Mouse (Mus musculus): ENCODE results near the gene Smim6.

The Smim6 gene

DNA sequence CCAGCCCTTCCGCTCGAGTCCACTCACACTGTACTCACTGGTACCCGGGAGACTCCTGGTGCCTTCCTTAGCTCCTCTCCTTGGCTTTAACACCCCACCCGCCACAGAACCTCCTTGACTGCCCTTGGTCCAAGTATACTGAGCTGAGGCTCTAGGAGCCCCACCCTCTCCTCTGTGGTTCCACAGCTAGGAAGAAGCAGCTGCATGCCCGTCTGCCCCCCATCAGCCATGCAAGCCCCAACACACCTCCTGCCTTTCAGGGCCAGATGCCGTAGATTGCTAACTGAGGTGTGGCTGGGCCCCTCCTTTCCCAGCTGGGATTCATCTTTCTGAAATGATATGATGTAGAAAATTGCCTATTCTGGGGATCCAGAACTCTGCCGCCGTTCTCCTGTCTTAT is 33.4 kb downstream of the Smim6 start:
- DNase-seq, result no peak

GRCm38 (mm10) chr11:115946221-115946828 is 34.5 kb downstream of the Smim6 start:
- no peak for DNase-seq

DNA sequence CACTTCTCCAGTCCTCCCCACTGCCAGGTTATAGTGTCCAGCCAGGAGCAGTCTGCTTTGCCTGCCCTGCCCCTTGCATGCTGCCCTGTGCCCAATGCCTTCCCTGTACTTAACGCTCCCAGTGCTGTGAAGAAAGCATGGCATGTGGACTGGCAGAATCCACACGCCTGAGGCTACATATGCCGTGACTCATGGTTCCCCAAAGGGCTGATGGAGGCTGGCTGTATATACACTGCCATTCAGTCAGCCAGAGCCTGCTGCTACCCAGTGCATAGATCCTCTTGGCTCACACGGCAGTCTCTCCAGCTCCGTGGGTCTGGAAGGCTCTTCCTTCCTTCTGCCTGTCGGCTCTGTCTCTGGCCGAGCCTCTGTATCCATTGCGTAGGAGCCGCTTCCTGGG is 36.5 kb downstream of the Smim6 start:
- no peak for DNase-seq

- no peak for DNase-seq
Measured at GRCm38 (mm10) chr11:115950719-115951118, 38.9 kb downstream of the Smim6 start.

DNA sequence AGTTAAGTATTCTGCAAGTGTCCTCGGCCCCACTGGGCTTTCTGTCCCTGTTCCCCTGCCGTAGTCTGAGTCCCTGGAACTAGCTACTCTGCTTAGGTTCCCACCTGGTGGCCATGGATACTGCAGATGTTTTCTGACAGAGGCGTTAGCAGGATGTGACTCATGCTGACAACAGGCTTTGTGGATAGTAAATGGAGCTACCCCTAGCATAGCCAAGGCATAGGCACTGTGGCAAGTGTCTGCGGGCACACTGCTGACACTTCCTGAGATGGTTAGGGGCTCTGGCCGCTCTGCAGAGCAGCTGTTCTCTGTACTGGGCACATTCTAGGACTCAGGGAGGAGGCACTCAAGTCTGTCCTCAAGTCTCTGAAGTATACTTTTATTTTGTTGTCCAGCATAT is 42.9 kb downstream of the Smim6 start:
- peak; percentile 25 for DNase-seq

DNA sequence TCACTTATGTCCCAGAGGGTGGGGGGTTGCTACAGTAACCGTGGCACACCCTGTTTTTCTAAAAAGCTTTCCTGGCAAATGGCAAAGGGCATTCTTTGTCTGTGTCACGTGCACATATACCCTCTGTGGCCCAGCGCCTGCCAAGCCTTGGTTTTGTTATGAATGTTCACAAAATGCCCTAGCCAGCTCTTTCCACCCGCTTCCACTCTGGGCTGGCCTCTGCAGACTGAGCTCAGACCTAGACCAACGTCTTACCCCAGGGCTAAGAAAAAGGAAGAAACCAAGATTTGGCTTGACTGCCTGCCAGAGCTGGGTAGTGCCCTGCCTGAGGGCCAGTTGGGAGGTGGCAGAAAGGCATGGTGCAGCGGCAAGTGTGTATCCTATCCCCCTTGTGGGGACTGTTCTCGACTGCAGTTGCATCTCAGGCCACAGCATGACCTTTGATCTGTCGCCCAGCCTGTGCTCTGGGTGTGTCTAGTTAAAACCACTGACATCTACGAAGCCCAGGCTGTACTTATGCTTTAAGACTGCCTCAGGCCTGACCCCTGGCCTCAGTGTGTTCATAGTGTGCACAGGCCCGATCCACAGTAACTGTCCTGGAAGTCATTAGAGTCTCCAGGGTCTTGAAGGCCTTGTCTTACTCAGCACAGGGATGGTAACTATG is 43.5 kb downstream of the Smim6 start:
- peak; percentile 55 for DNase-seq

DNA sequence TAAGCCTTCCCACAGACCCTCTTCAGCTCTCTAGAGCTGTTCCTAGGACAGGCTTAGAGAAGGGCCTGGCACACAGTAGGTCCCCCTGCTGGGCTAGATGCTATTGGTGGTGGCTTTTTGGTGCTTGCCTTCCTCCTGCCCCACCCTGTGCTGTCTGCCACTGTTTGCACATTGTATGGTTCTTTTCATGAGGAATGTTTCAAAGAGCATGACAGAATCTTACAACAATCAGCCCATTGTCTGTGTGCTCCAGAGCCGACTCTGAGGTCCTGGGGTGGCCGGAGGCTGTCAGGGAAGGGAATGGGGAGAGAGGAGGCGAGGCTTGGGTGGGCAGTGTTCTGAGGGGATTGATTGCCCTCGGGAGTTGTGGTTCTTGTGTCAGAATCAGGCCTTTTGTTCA is 44.6 kb downstream of the Smim6 start:
- DNase-seq, result no peak

DNA sequence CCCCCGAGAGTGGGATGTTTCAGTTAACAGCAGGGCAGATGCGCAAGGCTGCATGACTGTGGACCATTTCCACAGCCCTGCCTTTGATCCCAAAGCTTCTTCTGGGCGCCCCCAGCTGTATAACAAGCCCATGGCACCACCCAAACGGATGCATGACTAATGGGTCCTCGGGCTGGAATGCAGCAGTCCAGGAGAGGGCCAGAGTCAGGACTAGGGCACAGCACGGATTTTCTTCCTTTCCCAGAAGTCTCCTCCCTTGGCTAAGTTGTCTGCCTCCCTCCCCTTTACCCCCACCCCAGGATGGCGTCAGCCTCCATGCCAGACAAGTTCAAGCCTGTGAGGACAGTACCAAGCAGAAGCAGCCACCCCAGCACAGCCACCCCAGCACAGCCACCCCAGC is 46.2 kb downstream of the Smim6 start:
- peak; percentile 24 for DNase-seq

GRCm38 (mm10) chr11:115959018-115959417 is 47.2 kb downstream of the Smim6 start:
- no peak for DNase-seq

DNA sequence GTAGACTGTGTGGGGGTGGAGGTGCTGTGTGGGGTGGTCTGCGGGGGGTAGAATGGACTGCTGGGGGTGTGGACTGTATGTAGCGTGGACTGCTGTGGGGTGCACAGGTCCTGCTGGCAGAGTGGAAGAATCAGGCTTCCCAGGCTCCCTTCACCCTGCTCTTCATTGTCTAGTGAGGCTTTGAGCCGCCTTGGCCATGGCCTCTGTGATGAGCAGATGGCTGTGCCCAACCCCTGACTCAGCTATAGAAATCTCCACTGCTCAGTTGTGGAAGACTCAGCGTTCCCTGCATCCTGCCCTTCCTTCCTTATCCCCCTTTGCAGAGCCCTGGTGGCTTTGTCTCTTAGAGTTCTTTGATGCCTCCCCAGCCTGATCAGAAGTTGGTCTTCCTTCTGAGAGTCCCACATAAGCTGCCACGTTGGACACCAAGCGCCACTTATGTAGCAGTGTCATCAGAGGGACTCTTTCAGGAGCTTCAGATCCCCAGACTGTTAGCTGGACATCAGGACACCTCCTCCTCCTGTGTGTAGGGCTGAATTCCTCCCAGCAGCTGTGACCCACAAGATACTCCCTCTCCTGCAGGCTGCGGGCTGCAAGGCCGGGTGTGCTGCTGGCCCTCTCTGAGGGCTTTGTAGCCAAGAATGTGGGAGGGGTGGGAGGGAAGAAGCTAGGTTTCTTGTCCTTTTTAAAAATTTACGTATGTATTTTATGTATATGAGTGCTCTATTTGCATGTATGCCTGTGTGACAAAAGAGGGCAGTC is 51.0 kb downstream of the Smim6 start:
- no peak for DNase-seq

Data from lung, postnatal 36 days (tissue).